Mouse (Mus musculus) lung, adult 2 months (tissue): ENCODE data around the gene Zzef1.
A peak's percentile ranks its signal among the peaks of the same experiment; 100 is the strongest.

Source experiments
- CTCF ChIP-seq: fragments of 200-500 bp; IDR thresholded peaks from 2 replicates; pipeline ENCODE4 v1.5.1; 2011; ENCODE audit warnings: mild to moderate bottlenecking, low read length, control low read depth; ENCODE audit not compliant: insufficient read depth
- POLR2A ChIP-seq: fragments of 200-500 bp; IDR thresholded peaks from 2 replicates; pipeline ENCODE4 v1.6.1; 2011; ENCODE audit warnings: low read depth, mild to moderate bottlenecking, control low read depth, low read length, borderline replicate concordance; ENCODE audit errors: extremely low read depth

GRCm38 (mm10) chr11:72926226-72926890 is 130.3 kb downstream of the Zzef1 start:
- peak; percentile 90 for TF ChIP-seq CTCF
- no peak for TF ChIP-seq POLR2A
